Mouse (Mus musculus) kidney, adult 2 months (tissue): Measurements from ENCODE around the gene Klhdc3. TPM values are rescaled to one million over a fixed set of nuclear protein-coding genes. Genes with fewer than 3 reads are reported as not detected.

Experiments
- DNase-seq: peaks from one replicate; pipeline ENCODE4 v3.0.0; 2021
- H3K27ac ChIP-seq: fragments of 200-500 bp; 2 replicates; pipeline ENCODE4 v1.5.1; 2012; ENCODE audit warnings: low read depth, low read length, control low read depth, inconsistent platforms; ENCODE audit not compliant: insufficient read depth
- H3K27me3 ChIP-seq: fragments of 200-500 bp; replicated peaks from 2 replicates; pipeline ENCODE4 v1.6.1; 2012; ENCODE audit warnings: mild to moderate bottlenecking, moderate library complexity, low read length, inconsistent platforms; ENCODE audit not compliant: control insufficient read depth, insufficient read depth
- H3K36me3 ChIP-seq: fragments of 200-500 bp; 2 replicates; pipeline ENCODE4 v1.6.1; 2012; ENCODE audit warnings: mild to moderate bottlenecking, moderate library complexity, low read length, inconsistent platforms; ENCODE audit not compliant: control insufficient read depth, insufficient read depth
- H3K4me1 ChIP-seq: fragments of 200-500 bp; 2 replicates; pipeline ENCODE4 v1.6.1; 2011; ENCODE audit warnings: low read length; ENCODE audit not compliant: control insufficient read depth, insufficient read depth
- H3K4me3 ChIP-seq: fragments of 200-500 bp; 2 replicates; pipeline ENCODE4 v1.5.1; 2011; ENCODE audit warnings: mild to moderate bottlenecking, low read depth, low read length, control low read depth; ENCODE audit not compliant: insufficient read depth
- CTCF ChIP-seq: fragments of 200-500 bp; conservative IDR thresholded peaks from 2 replicates; pipeline ENCODE4 v1.5.1; 2011; ENCODE audit warnings: low read depth, mild to moderate bottlenecking, control low read depth, low read length, moderate library complexity, mixed read lengths; ENCODE audit not compliant: insufficient read depth, insufficient read length
- POLR2A ChIP-seq: fragments of 200-500 bp; IDR thresholded peaks from one replicate; pipeline ENCODE4 v1.6.1; 2011; ENCODE audit warnings: low read depth, low read length, control low read depth
- WGBS: fragments of 180-500 bp; shearing (Covaris S2); methylation state at CpG from one replicate; pipeline ENCODE4 v1.1.7; 2018; 5-methylcytosine and 5-hydroxymethylcytosine counted together
- polyA plus RNA-seq: library from polyadenylated mRNA; depleted of rRNA; stranded (reverse); fragments of >200 nt; gene quantifications from 2 replicates; pipeline ENCODE4 v1.2.3, GENCODE M21; 2012

The Klhdc3 gene
- polyA plus RNA-seq, 1 experiment, result 88.6 TPM

DNA sequence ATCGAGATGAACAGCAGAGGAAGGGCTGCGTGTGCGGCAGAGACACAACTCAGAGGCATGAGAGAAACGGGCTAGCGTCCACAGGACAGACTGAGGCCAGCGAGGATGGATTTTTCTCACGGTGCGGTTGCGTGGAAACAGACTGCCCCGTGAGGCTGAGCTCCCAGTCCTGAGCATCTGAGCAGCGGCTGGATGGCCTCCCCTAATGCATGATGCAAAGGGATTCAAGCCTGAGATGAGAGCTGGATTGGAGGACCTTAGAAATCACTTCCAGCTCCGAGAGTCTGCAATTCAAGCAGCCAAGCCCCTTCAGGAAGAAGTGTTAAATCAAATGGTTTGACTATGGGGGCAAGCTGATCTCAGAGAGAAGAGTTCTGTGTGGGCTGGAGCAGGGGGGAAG, 20.8 kb upstream of the Klhdc3 start:
- TF ChIP-seq CTCF, result no peak
- no peak for TF ChIP-seq POLR2A
- H3K27ac ChIP-seq, result no peak overlapping the region
- WGBS, result 63% methylated on average over 12 of the region's 12 CpGs
- no peak overlapping the region for H3K4me3 ChIP-seq
- H3K36me3 ChIP-seq, result no peaks in the 10 kb centered on the region
- DNase-seq, result no peak
- no peaks in the 10 kb centered on the region for H3K27me3 ChIP-seq
- peaks cover 3% of the 10 kb centered on the region; the same call in 1 of the 2 replicates for H3K4me1 ChIP-seq

DNA sequence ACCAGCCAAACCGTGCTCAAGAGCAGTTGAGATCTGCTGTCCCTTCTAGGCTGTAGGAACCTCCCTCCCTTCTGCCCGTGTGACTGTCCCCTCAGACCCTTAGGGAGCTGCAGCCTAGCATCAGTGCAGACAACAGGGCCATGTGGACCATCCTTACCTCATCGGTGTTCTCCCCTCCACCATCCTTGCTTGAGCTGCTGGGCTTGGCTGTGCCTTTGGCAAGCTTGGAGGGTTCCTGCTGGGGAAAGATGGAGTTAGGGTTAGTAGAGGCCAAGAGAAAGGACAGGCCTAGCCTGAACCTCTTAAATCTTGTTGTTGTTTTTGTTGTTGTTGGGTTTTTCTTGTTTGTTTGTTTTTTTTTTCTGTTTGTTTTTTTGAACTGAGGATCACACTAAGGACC, 19.2 kb upstream of the Klhdc3 start:
- no peak overlapping the region for H3K27ac ChIP-seq
- DNase-seq, result no peak
- H3K27me3 ChIP-seq, result no peaks in the 10 kb centered on the region
- WGBS, result 79% methylated on average over 3 of the region's 3 CpGs
- peaks cover 3% of the 10 kb centered on the region; the same call in 1 of the 2 replicates for H3K4me1 ChIP-seq
- H3K36me3 ChIP-seq, result no peaks in the 10 kb centered on the region
- no peak for TF ChIP-seq POLR2A
- TF ChIP-seq CTCF, result no peak
- H3K4me3 ChIP-seq, result no peak overlapping the region

DNA sequence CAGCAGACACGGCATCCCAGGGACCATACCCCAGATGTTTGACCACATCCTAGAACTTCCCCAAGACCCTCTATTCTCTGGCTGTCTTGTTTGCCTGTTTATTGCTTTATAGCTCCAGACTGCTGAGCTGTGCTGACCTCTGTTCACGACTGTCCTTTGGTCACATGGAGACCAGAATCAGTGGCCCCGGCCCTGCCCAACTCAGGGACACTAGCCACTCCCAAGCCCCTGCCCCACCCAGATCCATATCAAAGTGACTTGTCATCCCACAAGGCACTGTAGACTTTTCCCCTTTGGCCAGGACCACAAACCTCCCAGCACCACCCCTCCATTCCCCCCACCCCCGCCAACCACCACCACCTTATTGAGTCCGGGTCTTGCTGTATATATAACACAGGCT, 18.5 kb upstream of the Klhdc3 start:
- no peak for DNase-seq
- H3K27ac ChIP-seq, result no peak overlapping the region
- no peaks in the 10 kb centered on the region for H3K27me3 ChIP-seq
- H3K4me3 ChIP-seq, result no peak overlapping the region
- H3K4me1 ChIP-seq, result peaks cover 3% of the 10 kb centered on the region; the same call in 1 of the 2 replicates
- TF ChIP-seq CTCF (no peak), POLR2A (no peak)
- WGBS, result 72% methylated on average over 5 of the region's 5 CpGs
- H3K36me3 ChIP-seq, result no peaks in the 10 kb centered on the region

DNA sequence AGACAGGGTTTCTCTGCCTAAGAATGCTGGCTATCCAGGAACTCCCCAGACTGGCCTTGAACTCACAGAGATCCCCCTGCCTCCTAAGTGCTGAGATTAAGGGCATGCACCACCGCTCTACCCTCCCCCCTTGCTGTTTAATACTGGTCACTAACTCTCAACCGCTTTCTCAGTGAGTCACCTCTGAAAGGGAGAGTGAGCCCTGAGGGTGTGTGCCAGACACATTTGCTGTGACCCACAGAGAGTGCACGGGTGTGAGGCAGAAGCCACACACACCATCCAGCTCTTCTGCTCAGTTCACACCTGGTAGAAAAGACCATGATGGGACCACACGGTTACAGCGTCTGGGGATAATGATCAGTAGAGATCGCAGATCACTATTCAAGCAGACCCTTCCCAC, 17.8 kb upstream of the Klhdc3 start:
- Histone ChIP-seq H3K27me3 (no peaks in the 10 kb centered on the region), H3K4me1 (no peaks in the 10 kb centered on the region), H3K27ac (no peak overlapping the region), H3K4me3 (no peak overlapping the region), H3K36me3 (no peaks in the 10 kb centered on the region)
- DNase-seq, result no peak
- TF ChIP-seq CTCF (no peak), POLR2A (no peak)
- 84% methylated on average over 6 of the region's 6 CpGs for WGBS

DNA sequence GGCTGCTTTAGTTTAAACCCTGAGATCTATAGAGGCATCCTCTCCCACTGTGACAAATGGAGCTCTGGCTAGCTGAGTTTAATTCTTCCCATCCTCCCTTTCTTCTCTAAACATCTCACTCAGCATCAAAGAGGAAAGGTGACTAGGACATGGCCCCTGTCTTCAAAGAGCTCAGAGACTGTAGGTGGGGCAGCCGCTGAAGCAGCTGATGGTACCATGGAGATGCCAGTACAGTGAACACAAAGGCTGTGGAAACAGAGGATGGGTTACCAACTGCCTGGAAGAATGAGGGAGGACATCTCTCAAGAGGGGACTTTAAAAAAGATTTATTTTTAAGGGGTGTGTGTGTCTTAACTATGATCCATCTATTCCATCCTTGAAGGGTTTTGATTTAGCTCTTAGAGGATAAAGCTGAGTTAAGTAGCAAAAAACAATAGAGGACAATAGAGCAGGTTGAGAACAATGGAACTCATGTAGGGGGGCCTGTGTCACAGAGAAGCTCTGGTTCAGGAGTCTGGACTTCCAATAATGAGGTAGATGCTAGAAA, 13.9 kb upstream of the Klhdc3 start:
- WGBS, result 69% methylated on average over 1 of the region's 1 CpGs
- DNase-seq, result no peak
- Histone ChIP-seq H3K36me3 (no peaks in the 10 kb centered on the region), H3K4me3 (no peak overlapping the region), H3K27ac (no peak overlapping the region), H3K4me1 (no peaks in the 10 kb centered on the region), H3K27me3 (no peaks in the 10 kb centered on the region)
- TF ChIP-seq POLR2A, result no peak
- TF ChIP-seq CTCF, result no peak

DNA sequence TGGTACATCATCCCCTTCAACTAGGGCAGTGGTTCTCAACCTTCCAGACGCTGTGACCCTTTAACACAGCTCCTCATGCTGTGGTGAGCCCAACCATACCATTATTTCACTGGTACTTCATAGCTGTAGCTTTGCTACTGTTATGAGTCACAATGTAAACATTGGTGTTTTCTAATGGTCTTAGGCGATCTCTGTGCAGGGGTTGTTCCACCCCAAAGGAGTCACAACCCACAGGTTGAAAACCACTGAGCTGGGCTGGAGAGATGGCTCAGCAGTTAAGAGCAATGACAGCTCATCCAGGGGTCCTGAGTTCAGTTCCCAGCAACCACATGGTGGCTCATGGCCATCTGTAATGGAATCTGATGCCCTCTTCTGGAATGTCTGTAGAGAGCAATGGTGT, 10.7 kb upstream of the Klhdc3 start:
- Histone ChIP-seq H3K27me3 (no peaks in the 10 kb centered on the region), H3K4me3 (no peak overlapping the region), H3K27ac (no peak overlapping the region), H3K4me1 (no peaks in the 10 kb centered on the region), H3K36me3 (no peaks in the 10 kb centered on the region)
- 90% methylated on average over 2 of the region's 2 CpGs for WGBS
- TF ChIP-seq POLR2A (no peak), CTCF (no peak)
- no peak for DNase-seq

DNA sequence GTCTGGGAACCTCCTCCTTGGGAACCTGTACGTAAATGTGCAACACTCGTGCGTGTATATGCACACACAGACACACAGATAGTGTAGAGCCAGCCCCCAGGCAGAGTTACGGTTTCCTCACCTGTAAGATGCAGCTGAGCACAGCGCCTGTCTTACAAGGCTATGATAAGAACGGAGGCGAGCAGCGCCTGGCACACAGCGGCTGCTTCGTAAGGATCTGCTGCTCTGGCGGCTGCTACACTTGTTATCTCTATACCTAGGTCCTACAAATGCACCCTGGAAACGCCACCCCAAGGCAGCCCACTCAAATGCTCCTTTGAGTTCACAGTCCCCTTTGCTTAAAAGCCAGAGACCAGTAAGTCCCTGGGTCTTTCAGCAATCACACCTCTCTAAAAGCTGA, 10.0 kb upstream of the Klhdc3 start:
- no peak overlapping the region for H3K27ac ChIP-seq
- H3K27me3 ChIP-seq, result no peaks in the 10 kb centered on the region
- no peak overlapping the region for H3K4me3 ChIP-seq
- H3K4me1 ChIP-seq, result no peaks in the 10 kb centered on the region
- 95% methylated on average over 12 of the region's 12 CpGs for WGBS
- no peaks in the 10 kb centered on the region for H3K36me3 ChIP-seq
- TF ChIP-seq POLR2A, result no peak
- TF ChIP-seq CTCF, result no peak
- DNase-seq, result no peak
